ENCODE assay signal across 21 mouse cellular contexts in the genomic region with DNA sequence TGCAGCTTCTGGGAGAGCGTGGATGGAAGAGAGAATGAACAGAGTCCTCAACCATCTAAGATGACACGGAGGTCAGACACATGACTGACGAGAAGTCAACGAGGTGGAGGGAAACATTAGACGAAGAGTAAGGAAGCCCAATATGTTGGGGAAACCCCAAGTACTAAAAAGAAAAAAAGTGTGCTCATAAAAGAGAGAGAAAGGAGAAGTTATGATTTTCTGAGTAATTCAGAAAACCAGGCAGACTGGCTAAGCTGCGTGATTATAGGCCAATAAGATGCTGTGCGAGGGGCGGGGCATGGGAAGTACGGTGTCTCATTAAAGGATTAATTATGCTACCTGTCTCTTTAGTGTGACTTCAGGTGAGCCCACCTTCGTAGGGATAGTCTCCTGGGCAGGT.
DNase-seq lines count a peak whose midpoint lies in the region; ATAC-seq lines count a peak whose summit lies in the region.
"Had no signal": no experiment of that assay in that cellular context is flagged by ENCODE, and none has a peak within 500 bp of the region (broad histone marks: within the 10 kb centered on the region; RNA-seq: fewer than 3 reads in every experiment).

No protein-coding gene starts in this region.

- H3K27ac ChIP-seq in hindbrain, embryonic 12.5 days: no peak overlapping the region
- H3K27ac ChIP-seq: embryonic facial prominence, embryonic 15.5 days; forebrain, embryonic 15.5 days; heart, adult 2 months; hindbrain, embryonic 10.5 days; hindbrain, embryonic 15.5 days had no signal

- H3K4me3 ChIP-seq in hindbrain, embryonic 12.5 days: no peak overlapping the region
- H3K4me3 ChIP-seq: embryonic facial prominence, embryonic 15.5 days; erythroblast, embryonic 14.5 days; forebrain, embryonic 15.5 days; heart, adult 2 months; heart, embryonic 12.5 days; hindbrain, embryonic 10.5 days; hindbrain, embryonic 15.5 days had no signal

- H3K9me3 ChIP-seq in hindbrain, embryonic 12.5 days (replicated peaks): no peaks in the 10 kb centered on the region
- H3K9me3 ChIP-seq: embryonic facial prominence, embryonic 15.5 days; forebrain, embryonic 15.5 days; heart, embryonic 12.5 days; hindbrain, embryonic 10.5 days; hindbrain, embryonic 15.5 days had no signal

- no peaks in the 10 kb centered on the region for H3K4me1 ChIP-seq in hindbrain, embryonic 12.5 days
- H3K4me1 ChIP-seq: forebrain, embryonic 15.5 days; heart, embryonic 12.5 days; hindbrain, embryonic 10.5 days had no signal

- H3K27me3 ChIP-seq in hindbrain, embryonic 12.5 days: no peaks in the 10 kb centered on the region
- H3K27me3 ChIP-seq: embryonic facial prominence, embryonic 15.5 days; forebrain, embryonic 15.5 days; heart, embryonic 12.5 days; hindbrain, embryonic 15.5 days; Patski had no signal

- DNase-seq in spleen, postnatal 36 days (ENCODE audit: low spot score in 2 of 2): peak; percentile 5 to 20
- DNase-seq in spleen, postnatal 14 days (ENCODE audit: low spot score in 2 of 2): no peak
- DNase-seq in naive thymus-derived CD4-positive, alpha-beta T cell, adult 2 months (ENCODE audit: low read depth): peak; percentile 45
- no peak for DNase-seq in layer of hippocampus, postnatal 10 days (ENCODE audit: low spot score in 2 of 2)
- DNase-seq in kidney, postnatal 10 days: no peak
- DNase-seq: adrenal gland, adult 2 months; cerebellum, adult 8-10 months; cerebellum, postnatal 14 days; embryo, embryonic 11 days; gastrocnemius, postnatal 10 days; heart, adult 2 months; kidney, adult 11 months had no signal

- WGBS in hindbrain, embryonic 12.5 days: 91% methylated on average over 10 of the region's 10 CpGs

- no peak overlapping the region for H3K9ac ChIP-seq in hindbrain, embryonic 12.5 days
- H3K9ac ChIP-seq: embryonic facial prominence, embryonic 15.5 days; forebrain, embryonic 15.5 days; heart, embryonic 12.5 days; hindbrain, embryonic 15.5 days had no signal

- no peaks in the 10 kb centered on the region for H3K36me3 ChIP-seq in hindbrain, embryonic 12.5 days
- H3K36me3 ChIP-seq: embryonic facial prominence, embryonic 15.5 days; forebrain, embryonic 15.5 days; heart, embryonic 12.5 days; hindbrain, embryonic 10.5 days; hindbrain, embryonic 15.5 days had no signal

- peak; percentile 56 for ATAC-seq in activated CD4-positive, CD25-positive, alpha-beta regulatory T cell, adult 4 months
- ATAC-seq in hindbrain, embryonic 12.5 days (ENCODE audit: low FRiP score): no peak
- ATAC-seq: forebrain, embryonic 15.5 days; Patski had no signal

- H3K4me2 ChIP-seq in hindbrain, embryonic 12.5 days (replicated peaks): no peak overlapping the region
- H3K4me2 ChIP-seq: embryonic facial prominence, embryonic 15.5 days; forebrain, embryonic 15.5 days; heart, embryonic 12.5 days; hindbrain, embryonic 15.5 days had no signal

Comparison
In these comparisons a context has a peak if more than half of its experiments do, and no peak if none do; other contexts are left out.
1. DNase-seq: peak in spleen, postnatal 36 days (2 of 2) and naive thymus-derived CD4-positive, alpha-beta T cell, adult 2 months (single experiment); none in spleen, postnatal 14 days (0 of 2), layer of hippocampus, postnatal 10 days (0 of 2) and kidney, postnatal 10 days (single experiment).